Mouse (Mus musculus) urinary bladder, adult 18-20 months (tissue): ENCODE measurements around the gene Apex1.
"Not testable (repeated sequence)": the region's sequence is repeated elsewhere in the genome, so short reads cannot be mapped to it uniquely, and the experiment has no call there.

ENCODE experiments used
- DNase-seq, 2 experiments: peaks; one replicate each; pipeline ENCODE4 v3.0.0; 2022; ENCODE audit warnings: low spot score in 2 of 2, mixed read lengths in 2 of 2

Apex1 gene

DNA sequence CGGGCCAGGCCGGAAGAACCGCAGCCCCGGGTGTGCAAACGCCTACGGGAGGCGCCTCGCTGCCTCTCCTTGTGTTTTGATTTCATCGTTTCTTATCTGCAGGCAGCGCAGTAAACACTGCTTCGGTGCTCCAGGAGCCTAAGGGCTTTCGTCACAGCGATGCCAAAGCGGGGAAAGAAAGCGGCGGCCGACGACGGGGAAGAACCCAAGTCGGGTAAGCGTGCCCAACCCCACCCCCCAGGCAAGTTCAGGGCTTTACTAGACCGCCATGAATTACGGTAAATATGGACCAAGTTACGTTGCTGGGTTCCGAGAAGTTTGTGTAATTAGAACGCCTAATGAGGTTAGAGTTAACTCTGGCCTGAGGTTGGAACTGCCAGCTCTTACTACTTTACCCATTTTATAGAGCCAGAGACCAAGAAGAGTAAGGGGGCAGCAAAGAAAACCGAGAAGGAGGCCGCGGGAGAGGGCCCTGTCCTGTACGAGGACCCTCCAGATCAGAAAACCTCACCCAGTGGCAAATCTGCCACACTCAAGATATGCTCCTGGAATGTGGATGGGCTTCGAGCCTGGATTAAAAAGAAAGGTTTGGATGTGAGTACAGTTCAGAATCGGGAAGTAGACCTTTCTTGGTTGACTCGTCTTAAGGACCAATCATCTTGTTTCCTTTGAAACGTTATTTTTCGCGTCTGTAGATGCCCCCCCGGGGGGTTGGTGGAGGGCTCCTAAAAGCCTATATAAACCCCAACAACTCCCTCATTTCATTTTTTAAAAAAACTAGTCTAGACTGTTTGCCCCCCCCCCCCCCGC, 548 bp downstream of the Apex1 start:
- no peak for DNase-seq

DNA sequence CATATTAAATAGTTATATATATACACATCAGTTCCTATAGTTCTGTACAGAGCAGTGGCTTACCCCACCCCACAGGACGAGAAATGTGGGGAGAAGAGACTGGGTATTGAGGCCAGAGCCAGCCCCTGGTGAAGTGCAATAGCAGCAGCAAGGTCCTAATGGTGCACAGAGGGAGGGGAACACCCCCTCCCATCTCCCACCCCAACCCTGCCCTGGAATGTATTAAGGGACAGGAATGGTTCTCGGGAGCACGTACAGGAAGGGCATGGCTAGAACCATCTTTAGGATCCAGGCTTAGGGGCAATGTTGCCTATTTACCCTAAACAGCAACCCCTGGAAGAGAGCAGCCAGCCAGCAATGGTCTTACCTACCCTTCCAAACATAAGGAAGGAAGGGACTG, 2.6 kb downstream of the Apex1 start:
- DNase-seq = no peak

DNA sequence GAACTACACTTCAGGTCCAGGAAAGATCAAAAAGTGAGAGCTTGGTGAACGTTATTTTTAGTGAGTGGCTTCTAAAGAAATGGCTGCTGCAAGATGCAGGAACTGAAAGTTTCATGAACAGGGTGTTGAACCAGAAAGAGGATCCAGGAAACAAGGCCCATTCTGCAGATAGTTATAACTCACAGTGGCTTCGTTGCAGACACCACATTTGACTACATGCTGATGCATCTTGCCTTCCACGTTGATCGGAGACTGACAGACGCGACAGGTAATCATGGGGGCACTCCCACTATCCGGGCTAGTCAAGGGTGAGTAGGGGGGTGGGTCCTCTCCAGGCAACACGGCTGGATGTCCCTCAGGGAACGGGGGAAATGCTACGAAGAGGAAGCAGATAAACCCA, 5.2 kb downstream of the Apex1 start:
- DNase-seq = no peak

DNA sequence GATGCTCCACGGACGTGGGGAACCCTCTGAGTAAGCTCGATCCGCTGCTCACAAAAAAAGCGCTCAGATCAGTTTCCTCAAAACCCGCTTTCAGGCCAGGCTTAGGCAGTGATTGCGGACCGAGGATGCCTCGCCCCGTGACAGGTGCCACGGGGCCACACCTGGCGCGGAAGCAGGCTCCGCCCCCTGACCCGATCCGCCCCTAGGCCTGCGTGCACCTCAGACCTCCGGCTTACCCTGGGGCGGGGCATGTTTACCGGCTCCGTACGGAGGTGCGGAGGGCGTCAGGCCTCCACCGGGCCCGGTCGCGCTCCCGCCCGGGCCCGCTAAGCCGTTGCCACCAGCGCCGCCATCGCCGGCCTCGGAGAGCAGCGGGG, 5.6 kb downstream of the Apex1 start:
- peak; percentile 52 to 70 for DNase-seq

DNA sequence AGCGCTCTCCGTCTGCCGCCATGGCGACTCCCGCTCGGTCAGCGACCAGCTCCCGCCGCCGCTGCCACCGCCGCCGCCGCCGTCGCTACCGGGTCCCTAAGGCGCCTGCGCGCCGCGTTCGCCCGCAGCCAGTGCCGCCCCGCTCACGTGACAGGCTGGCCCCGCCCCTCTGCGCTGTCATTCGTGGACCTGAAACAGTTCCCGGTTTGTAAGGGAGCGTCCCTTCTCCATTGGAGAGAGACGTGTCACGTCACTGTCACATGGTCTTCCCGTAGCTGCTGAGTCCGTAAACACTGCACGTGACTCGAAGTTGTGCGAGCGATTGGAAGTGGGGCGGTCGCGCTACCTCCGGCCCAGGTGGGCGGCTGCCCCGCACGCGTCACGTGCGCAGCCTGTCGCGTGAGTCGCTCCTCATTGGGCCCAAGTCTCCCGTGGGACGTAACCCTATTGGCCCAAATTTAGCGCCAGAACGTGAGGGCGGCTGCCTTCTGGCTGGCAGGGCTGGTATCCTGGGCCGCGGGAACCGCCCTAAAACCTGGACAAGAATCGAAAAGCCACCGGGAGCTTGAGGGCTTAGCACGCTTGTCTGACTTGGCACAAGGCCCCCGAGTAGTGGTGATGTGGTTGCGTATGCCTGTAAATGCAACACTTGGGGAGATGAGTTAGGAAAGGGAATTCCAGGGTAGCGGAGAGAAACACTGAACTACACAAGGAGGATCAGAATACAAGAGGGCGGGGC, 6.2 kb downstream of the Apex1 start, which contains the start of the genes Pip4p1 and Pnp:
Gene Pip4p1, minus strand, starts transcription at position 103 of the 739 bp plus-strand sequence.
Gene Pnp, plus strand, starts transcription at position 329 of the 739 bp plus-strand sequence.
- peak; percentile 99 for DNase-seq

DNA sequence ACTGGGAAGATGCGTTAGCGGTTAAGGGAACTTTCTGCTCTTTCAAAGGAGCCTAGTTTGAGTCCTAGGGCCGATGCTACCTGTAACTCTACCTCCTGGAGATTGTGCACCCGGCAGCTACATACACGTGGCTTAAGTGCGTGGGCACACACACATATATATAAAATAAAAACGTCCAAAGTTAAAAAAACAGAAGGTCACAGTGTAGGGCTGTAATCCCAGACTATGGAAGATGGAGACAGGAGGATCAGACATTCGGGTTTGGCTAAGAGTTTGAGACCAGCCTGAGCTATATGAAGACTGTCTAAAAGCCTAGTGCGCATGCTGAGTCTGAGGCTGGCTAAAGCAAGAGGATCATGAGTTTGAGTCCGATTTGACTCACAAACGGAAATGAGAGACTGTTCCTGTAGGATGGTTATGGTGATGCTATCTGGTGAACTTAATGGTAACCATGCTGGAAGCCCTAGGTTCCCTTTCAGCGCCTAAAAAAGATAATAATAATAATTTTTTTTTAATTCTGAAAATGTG, 6.8 kb downstream of the Apex1 start:
- no peak for DNase-seq

DNA sequence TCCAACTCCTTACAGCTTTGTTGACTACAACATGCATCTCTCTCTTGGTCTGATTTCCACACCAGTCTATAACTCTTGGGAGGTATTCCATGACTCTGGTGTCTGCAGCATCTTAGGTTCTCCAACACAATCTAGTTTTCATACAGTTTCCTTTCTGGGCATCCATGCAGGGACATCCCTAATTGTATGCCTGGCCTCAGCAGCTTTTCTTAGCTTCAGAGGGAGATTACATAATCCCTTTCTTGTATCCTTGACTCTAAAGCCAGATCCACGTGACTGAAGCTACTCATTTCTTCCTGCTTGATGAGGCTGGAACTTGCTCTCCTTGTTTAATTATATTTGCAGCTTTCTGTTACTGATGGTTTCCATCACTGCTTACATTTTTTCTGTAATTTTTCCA, 11.9 kb downstream of the Apex1 start:
- DNase-seq = no peak

DNA sequence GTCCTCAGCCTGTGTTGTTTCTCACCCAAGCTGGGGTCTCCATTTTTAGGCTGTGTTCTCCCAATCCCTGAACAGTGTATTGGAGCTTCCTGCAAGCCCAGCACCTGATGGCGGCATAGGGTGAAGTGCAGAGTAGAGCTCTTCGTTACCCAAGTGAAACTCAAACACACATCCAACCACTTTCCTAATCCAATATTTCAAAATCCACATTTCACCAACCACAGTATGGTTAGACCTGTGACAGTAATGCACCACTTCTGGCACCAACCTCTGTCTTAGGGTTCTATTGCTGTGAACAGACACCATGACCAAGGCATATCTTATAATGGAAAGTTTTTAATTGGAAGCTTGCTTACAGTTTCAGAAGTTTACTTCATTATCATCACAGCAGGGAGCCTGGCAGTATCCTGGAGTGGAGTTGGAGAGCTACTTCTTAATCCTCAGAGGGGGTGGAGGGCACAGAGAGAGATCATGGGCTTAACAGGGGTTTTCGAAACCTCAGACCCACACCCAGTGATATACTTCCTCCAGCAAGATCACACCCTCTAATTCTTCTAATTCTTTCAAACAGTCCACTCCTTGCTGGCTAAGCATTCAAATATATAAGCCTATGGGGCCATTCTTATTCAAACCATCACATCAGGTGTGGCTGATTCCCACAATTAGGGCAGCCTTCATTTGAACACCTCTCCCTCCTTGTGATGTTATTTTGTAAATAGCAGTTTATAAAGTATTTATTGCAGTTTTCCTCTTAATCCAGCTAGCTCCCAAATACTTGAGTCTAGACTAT, 13.5 kb downstream of the Apex1 start:
- DNase-seq = no peak

DNA sequence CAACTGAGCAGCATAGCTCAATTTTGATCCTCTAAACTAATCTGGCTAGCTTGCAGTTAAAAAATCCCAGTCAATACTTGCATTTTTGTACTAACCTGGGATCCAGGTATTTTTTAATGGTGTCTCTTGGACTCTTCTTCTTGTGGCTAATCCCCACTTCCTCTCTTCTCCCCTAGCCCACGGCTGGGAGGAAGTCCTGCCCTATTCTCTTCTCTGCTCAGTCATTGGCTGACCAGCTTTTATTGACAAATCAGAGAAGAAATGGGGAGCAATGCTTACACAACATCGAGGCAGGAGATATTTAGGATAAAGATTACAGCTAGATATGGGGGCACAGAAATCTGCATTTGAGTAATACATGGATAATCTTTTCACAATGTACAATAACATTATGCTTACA, 14.2 kb downstream of the Apex1 start:
- DNase-seq = no peak

DNA sequence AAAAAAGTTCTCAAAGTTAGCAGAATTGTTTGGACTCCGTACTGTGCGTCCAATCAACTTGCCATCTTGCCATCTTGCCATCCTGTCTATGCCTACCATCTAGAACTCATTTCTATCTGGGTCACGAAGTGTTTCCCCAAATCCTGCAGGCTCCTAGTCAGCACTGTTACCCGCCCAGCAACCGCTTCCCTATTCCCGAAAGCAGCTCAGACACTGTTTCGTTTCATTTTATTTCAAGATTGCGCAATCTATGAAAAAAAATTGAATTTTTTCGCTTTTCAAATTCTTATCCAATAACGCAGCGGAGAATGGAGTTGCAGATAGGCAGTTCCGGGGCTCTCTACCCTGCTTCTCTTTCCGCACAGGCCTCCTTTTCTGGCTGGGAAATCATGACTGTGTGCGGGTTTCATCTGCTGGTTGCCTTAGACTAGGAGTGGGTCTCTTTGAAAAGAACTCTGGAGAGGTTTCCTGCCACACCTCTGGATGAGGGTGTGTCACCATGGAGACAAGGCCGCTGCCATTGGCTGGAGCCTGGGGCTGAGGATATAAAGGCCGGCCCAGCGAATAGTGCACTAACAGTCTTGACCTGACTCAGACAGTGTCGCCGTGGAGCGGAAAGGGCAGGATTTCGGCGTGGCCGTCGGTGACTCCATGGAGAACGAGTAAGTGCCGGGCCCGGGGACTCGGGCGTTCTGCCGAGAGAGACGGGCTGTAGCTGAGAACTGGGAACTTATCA, 19.3 kb downstream of the Apex1 start, which contains the start of gene Gm49342:
Gene Gm49342, plus strand, starts transcription at position 586 of the 736 bp plus-strand sequence.
- DNase-seq = peak; percentile 96 to 97

DNA sequence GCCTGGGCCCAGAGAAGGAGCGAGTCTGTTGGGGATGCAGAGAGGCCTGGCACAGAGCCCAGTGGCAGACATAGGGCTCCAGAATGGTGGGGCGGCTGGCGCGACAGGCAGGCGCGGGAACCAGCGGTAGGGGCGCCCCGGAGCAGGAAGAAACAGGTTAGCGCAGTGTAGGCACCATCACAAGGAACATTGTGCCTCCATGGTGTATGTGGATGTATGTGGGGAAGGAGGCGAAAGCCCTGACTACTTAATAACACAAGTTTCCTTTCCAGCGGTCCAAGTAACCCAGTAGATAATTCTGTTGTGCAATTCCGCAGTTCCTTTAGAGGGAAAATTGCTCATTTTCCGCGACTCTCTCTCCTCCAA, 19.9 kb downstream of the Apex1 start:
- DNase-seq = not testable (repeated sequence)

DNA sequence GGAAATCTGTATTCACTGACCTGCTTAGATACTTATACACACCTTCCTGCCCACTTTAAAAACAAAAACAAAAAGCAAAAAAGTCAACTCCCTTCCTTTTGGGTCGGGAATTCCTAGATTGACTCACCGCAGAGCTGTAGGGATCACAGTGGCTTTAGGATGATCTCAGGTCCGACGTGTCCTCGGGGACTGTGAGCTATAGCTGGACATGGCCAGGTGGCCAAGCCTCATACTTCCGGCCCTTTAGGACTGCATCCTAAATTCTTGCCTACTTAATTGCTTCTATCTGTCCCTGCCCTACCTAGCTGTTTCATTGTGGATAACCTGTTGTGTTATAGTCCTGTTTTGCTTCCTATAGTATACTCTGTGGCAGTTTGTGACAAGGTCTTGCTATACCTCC, 20.3 kb downstream of the Apex1 start:
- DNase-seq = not testable (repeated sequence)

DNA sequence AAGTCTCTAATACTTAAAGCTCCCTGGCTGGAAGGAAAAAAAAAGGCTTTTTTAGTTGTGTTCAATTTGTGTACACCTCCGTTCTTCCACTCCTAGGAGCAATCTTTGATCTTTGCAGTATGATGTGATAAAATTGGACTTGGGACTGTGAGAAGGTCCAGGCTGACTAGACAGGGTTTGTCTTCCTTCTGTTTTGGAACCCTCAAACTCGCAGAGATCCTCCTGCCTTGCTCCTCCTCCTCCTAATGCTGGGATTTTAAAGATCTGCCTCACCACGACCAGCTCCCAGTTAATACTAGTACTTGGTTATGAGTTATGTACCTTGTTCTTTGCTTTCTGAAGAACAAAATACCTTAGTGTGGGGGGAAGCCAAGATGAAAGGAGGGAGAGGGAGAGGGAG, 20.8 kb downstream of the Apex1 start:
- not testable (repeated sequence) for DNase-seq

DNA sequence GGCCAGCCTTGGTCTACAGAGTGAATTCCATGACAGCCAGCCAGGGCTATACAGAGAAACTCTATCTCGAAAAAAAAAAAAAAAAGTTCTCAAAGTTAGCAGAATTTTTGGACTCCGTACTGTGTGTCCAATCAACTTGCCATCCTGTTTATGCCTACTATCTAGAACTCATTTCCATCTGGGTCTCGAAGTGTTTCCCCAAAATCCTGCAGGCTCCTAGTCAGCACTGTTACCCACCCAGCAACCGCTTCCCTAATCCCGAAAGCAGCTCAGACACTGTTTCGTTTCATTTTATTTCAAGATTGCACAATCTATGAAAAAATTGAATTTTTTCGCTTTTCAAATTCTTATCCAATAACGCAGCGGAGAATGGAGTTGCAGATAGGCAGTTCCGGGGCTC, 30.7 kb downstream of the Apex1 start:
- no peak for DNase-seq

DNA sequence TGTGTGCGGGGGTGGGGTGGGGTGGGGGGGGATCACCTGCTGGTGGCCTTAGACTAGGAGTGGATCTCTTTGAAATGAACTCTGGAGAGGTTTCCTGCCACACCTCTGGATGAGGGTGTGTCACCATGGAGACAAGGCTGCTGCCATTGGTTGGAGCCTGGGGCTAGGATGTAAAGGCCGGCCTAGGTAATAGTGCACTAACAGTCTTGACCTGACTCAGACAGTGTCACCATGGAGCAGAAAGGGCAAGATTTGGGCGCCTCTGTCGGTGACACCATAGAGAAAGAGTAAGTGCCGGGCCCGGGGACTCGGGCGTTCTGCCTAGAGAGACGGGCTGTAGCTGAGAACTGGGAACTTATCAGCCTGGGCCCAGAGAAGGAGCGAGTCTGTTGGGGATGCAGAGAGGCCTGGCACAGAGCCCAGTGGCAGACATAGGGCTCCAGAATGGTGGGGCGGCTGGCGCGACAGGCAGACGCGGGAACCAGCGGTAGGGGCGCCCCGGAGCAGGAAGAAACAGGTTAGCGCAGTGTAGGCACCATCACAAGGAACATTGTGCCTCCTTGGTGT, 31.3 kb downstream of the Apex1 start, which contains the start of gene Pnp2:
Gene Pnp2, plus strand, starts transcription at position 51 of the 567 bp plus-strand sequence.
- peak; percentile 27 to 37 for DNase-seq

DNA sequence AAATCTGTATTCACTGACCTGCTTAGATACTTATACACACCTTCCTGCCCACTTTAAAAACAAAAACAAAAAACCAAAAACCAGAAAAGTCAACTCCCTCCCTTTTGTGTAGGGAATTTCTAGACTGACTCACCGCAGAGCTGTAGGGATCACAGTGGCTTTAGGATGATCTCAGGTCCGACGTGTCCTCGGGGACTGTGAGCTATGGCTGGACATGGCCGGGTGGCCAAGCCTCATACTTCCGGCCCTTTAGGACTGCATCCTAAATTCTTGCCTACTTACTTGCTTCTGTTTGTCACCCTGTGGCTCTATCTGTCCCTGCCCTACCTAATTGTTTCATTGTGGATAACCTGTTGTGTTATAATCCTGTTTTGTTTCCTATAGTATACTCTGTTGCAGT, 32.0 kb downstream of the Apex1 start:
- DNase-seq = not testable (repeated sequence)

DNA sequence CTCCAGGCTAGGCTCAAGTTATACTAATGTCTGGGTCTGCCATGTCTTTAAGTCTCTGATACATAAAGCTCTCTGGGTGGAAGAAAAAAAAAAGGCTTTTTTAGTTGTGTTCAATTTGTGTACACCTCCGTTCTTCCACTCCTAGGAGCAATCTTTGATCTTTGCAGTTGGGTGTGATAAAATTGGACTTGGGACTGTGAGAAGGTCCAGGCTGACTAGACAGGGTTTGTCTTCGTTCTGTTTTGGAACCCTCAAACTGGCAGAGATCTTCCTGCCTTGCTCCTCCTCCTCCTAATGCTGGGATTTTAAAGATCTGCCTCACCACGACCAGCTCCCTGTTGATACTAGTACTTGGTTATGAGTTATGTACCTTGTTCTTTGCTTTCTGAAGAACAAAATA, 32.4 kb downstream of the Apex1 start:
- DNase-seq = not testable (repeated sequence)

DNA sequence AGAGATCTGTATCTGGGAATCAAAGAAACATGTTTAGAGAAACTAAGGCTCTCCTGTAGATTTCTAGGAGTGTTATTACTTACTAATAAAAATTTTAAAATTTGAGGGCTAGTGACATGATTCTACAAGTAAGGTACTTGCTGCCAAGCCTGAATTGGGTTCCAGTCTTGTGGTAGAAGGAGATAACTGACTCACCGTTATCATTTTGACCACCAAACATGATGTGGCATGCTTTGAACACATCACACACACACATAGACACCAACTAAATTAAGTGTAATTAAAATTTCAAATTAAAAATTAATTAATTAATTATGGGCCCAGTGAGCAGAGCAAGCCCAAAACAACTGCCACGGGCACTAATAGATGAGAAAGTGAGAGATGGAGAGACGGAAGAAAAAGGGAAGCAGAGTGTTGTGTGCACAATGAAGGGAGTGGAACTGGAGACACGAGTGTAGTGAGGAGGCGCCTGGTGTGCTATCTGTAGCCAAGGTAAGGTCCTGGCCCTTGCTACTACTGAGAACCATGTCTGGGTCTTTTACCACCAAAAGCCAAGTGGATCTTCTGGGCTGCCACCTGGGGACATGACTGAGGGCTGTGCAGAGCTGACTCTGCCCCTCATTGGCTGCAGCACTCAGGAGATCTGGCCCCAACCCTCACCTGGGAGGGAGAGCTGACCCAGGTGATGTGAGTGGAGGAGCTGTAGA, 33.7 kb downstream of the Apex1 start:
- DNase-seq = not testable (repeated sequence)

DNA sequence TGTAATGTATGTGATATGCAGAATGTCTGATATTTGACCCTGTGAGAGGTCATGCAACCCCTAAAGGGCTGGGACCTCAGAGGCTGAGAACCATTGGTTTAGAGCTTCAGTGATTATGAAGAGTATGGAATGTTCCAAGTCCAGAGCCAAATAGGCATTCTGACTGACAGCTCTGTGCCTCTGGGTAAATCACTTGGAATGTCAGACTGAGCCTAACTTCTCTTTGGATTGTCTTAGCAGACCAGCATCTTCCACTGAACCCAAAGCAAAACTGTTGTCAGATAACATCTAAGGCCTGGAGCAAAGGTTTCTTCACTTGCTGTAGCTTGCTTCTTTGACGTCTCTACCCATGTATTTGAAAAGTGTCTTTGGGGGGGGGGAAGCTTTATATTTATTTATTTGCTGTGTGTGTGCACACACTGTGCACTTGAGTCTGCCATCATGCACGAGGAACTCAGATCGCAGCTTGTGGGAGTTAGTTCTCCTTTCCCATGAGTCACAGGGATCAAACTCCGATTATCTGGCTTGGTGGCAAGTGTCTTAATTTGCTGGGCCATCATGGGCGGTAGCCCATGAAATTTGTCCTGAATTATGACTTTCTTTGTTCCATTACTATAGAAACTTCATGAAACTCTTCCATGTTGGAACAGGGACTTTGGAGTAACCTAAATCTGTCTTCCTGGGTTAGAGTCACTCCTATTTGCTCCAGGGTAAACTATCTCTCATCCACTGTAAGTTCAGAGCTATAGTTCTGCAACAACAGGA, 43.6 kb downstream of the Apex1 start:
- no peak for DNase-seq
